Mouse (Mus musculus) embryonic facial prominence, embryonic 13.5 days (tissue): ENCODE measurements around the gene Kiss1r. TPM values are rescaled to one million over a fixed set of nuclear protein-coding genes. Genes with fewer than 3 reads are reported as not detected.

Experiments
- ATAC-seq: fragments of 200-750 bp; cut with Nextera tagmentation; 2 replicates; pipeline ENCODE4 v1.8.0; 2017; ENCODE audit warnings: low read depth; ENCODE audit not compliant: insufficient number of reproducible peaks, insufficient read depth, low FRiP score, low TSS enrichment
- H3K27ac ChIP-seq: fragments of 300-500 bp; sonication (generic); 2 replicates; pipeline ENCODE4 v1.5.1; 2015; ENCODE audit warnings: moderate library complexity, mild to moderate bottlenecking, inconsistent platforms
- H3K27me3 ChIP-seq: fragments of 300-500 bp; sonication (generic); 2 replicates; pipeline ENCODE4 v1.6.1; 2015; ENCODE audit warnings: mild to moderate bottlenecking, inconsistent platforms
- H3K36me3 ChIP-seq: fragments of 300-500 bp; sonication (generic); 2 replicates; pipeline ENCODE4 v1.6.1; 2015; ENCODE audit warnings: mild to moderate bottlenecking, inconsistent platforms
- H3K4me1 ChIP-seq: fragments of 300-500 bp; sonication (generic); 2 replicates; pipeline ENCODE4 v1.6.1; 2015; ENCODE audit warnings: inconsistent platforms
- H3K4me2 ChIP-seq: fragments of 300-500 bp; sonication (generic); 2 replicates; pipeline ENCODE4 v1.6.1; 2015; ENCODE audit warnings: moderate library complexity, mild to moderate bottlenecking, inconsistent platforms
- H3K4me3 ChIP-seq: fragments of 300-500 bp; sonication (generic); 2 replicates; pipeline ENCODE4 v1.5.1; 2015; ENCODE audit warnings: mild to moderate bottlenecking, inconsistent platforms
- H3K9ac ChIP-seq: fragments of 300-500 bp; sonication (generic); 2 replicates; pipeline ENCODE4 v1.6.1; 2015; ENCODE audit warnings: mild to moderate bottlenecking, inconsistent platforms
- H3K9me3 ChIP-seq: fragments of 300-500 bp; sonication (generic); 2 replicates; pipeline ENCODE4 v1.6.1; 2016; ENCODE audit warnings: inconsistent platforms
- WGBS: fragments of 180-500 bp; shearing (Covaris S2); methylation state at CpG from one replicate; pipeline ENCODE4 v1.1.7; 2015; ENCODE audit warnings: mixed read lengths; 5-methylcytosine and 5-hydroxymethylcytosine counted together
- polyA plus RNA-seq: library from polyadenylated mRNA; unstranded; fragments of >200 nt; fragmentation: Nextera tagmentation; extraction: Ambion mirVana; gene quantifications from 2 replicates; pipeline ENCODE4 v1.2.1, GENCODE M21; 2015

The Kiss1r gene
- polyA plus RNA-seq, 1 experiment from 2014 or later: 1.3 TPM

DNA sequence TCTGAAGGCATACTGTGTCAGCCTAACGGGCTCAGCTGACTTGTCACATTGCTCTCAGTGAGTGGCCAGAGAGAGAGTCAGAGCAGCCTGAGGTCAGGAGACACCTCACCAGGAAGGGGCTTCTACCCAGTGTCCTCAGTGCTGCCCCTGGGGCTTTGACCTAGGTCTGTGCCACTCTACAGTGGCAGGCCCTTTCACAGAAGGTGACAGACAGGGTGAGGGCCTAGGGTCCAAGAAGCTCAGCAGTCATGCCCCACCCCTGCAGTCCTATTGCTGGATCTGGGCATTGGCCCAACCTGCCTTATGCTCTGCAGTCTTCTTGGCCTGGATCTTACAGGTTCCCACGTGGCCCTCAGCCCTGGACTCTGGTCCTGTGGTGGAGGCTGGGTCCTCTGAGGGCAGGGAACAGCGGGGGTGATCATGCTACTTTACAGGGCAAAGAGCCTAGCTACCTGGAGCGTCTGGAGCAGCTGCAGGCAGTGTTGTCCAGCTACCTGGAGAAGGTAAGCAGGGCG, 50.2 kb downstream of the Kiss1r start:
- Histone ChIP-seq H3K9me3 (no peaks in the 10 kb centered on the region), H3K4me2 (no peak overlapping the region), H3K4me1 (peaks cover 18% of the 10 kb centered on the region), H3K27ac (no peak overlapping the region), H3K36me3 (peaks cover 68% of the 10 kb centered on the region), H3K27me3 (peaks cover 14% of the 10 kb centered on the region), H3K4me3 (no peak overlapping the region), H3K9ac (no peak overlapping the region)
- 90% methylated on average over 5 of the region's 5 CpGs for WGBS
- no peak for ATAC-seq

DNA sequence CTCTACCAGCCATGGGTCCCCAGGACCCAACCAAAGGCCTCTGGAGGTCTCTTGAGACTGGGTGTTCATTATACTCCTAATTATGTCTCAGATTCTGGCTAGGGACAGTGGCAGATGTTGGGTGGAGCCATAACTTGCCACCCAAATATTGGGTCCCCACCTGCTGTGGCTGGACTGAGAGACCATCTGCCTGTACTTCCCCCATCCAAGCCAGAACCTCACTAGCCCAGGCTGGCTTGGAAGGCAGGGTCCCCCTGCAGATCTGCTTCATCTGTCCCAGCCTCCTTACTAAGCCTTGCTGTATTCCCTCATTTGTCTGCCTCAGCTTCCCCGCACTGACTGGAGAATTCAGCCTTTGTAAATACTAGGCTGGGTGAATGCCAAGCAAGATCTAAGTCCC, 51.4 kb downstream of the Kiss1r start:
- Histone ChIP-seq H3K27ac (no peak overlapping the region), H3K4me3 (no peak overlapping the region), H3K4me2 (no peak overlapping the region), H3K36me3 (peaks cover 59% of the 10 kb centered on the region), H3K27me3 (peaks cover 15% of the 10 kb centered on the region), H3K4me1 (peaks cover 18% of the 10 kb centered on the region), H3K9ac (no peak overlapping the region), H3K9me3 (no peaks in the 10 kb centered on the region)
- ATAC-seq: no peak
- WGBS: 81% methylated on average over 1 of the region's 1 CpGs

DNA sequence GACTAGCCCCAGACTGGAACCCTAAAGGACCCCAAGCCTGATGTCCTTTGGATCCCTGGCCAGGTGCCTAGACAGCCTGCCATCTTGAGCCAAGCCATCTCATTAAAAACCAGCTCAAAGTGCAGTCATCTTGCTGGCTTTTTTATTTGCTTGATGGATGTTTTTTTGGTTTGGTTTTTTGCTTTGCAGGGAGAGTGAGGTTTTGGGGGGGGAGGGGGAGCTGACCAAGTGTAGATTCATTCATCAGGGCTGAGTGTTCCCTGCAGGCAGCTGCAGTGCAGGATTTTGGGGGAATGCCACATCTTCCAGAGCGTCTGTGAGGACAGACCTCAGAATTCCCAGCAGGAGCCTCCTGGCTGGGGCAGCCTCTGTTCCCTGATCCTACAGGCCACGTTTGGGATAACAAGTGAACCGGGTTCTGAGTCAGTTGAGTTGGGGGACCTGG, 52.4 kb downstream of the Kiss1r start:
- Histone ChIP-seq H3K9me3 (no peaks in the 10 kb centered on the region), H3K36me3 (peaks cover 59% of the 10 kb centered on the region)

DNA sequence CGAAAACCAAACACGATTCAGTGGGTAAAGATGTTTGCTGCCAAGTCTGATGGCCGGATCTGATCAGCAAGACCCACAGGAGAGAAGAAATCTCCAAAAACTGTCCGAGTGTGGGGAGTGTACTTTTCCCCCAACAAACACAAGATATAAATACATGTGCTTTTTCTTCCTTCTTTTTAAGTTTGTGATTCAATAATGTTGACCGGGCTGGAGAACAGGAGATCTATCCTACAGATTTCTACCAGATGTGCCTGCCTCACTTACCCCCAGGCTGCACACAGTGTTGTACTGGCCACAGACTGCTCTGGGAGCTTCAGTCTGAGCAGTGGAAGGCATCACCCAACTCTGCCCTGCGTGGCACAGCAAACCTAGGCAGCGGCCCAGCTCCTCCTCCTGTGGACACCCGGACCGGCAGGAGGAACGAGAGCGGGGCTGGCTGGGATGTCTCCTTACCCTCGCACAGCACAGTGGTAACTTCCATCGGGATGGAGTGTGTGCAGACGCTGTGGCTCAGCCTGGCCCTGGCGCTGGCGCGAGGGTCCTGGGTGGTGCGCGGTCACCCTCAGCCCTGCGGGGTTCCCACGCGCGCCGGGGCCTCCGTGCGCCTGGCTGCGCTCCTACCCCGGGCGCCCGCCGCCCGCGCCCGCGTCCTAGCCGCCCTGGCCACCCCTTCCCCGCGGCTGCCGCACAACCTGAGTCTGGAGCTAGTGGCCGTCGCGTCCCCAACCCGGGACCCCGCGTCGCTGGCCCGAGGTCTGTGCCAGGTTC, 53.8 kb downstream of the Kiss1r start, which contains the start of gene Grin3b:
Gene Grin3b (plus strand): TSS at position 301 of the 768 bp plus-strand sequence.
- 5% methylated on average over 39 of the region's 47 CpGs for WGBS
- no peaks in the 10 kb centered on the region for H3K9me3 ChIP-seq
- H3K4me2 ChIP-seq: peak within 1 kb of the TSS; percentile 98
- peaks cover 15% of the 10 kb centered on the region for H3K27me3 ChIP-seq
- no peak for ATAC-seq
- H3K9ac ChIP-seq: peak within 1 kb of the TSS; percentile 83
- H3K27ac ChIP-seq: peak within 1 kb of the TSS; percentile 48
- peak within 1 kb of the TSS; percentile 63 for H3K4me3 ChIP-seq
- peaks cover 18% of the 10 kb centered on the region for H3K4me1 ChIP-seq
- H3K36me3 ChIP-seq: peaks cover 58% of the 10 kb centered on the region

More for the DNA sequence above, 52.4 kb downstream of the Kiss1r start:
- H3K9ac ChIP-seq: no peak overlapping the region
- H3K4me1 ChIP-seq: peaks cover 18% of the 10 kb centered on the region
- no peak overlapping the region for H3K4me3 ChIP-seq
- no peak overlapping the region for H3K4me2 ChIP-seq
- no peak overlapping the region for H3K27ac ChIP-seq
- 15% methylated on average over 3 of the region's 3 CpGs for WGBS
- H3K27me3 ChIP-seq: peaks cover 15% of the 10 kb centered on the region
- ATAC-seq: no peak

DNA sequence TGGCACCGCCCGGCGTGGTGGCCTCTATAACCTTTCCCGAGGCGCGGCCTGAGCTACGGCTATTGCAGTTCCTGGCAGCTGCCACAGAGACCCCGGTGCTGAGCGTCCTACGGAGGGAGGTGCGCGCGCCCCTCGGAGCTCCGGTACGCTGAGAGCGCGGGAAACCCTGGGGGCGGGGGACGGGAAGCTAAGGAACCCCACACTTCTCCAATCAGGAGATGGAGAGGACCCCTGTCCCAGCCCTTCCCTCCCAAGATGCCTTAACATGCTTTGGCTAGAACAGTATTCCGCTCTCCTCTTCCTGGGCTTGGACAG, 54.4 kb downstream of the Kiss1r start:
- peaks cover 18% of the 10 kb centered on the region for H3K4me1 ChIP-seq
- H3K36me3 ChIP-seq: peaks cover 58% of the 10 kb centered on the region
- H3K27ac ChIP-seq: peak overlapping the region; percentile 48
- ATAC-seq: no peak
- H3K9ac ChIP-seq: peak overlapping the region; percentile 83
- peak overlapping the region; percentile 63 for H3K4me3 ChIP-seq
- peak overlapping the region; percentile 98 for H3K4me2 ChIP-seq
- no peaks in the 10 kb centered on the region for H3K9me3 ChIP-seq
- 2% methylated on average over 21 of the region's 21 CpGs for WGBS
- H3K27me3 ChIP-seq: peaks cover 15% of the 10 kb centered on the region

Other genes starting within 250 kb of the Kiss1r start
- gene Tpgs1, start 247.6 kb upstream of the Kiss1r start, polyA plus RNA-seq: 58.1 and 62.1 TPM in 2 replicates
- 102 and 106 TPM in 2 replicates for gene Cdc34, start 234.8 kb upstream of the Kiss1r start, polyA plus RNA-seq
- gene Gzmm, start 228.0 kb upstream of the Kiss1r start, polyA plus RNA-seq: 0.81 and 0.84 TPM in 2 replicates
- 703 and 715 TPM in 2 replicates for gene Bsg, start 212.5 kb upstream of the Kiss1r start, polyA plus RNA-seq
- 0.10 and 0.12 TPM in 2 replicates for gene Hcn2, start 200.3 kb upstream of the Kiss1r start, polyA plus RNA-seq
- 42.8 and 50.9 TPM in 2 replicates for gene Polrmt, start 170.4 kb upstream of the Kiss1r start, polyA plus RNA-seq
- gene Fgf22, start 161.9 kb upstream of the Kiss1r start, polyA plus RNA-seq: 0.54 and 0.80 TPM in 2 replicates
- 79.2 and 96.5 TPM in 2 replicates for gene Rnf126, start 150.0 kb upstream of the Kiss1r start, polyA plus RNA-seq
- 7.5 and 8.3 TPM in 2 replicates for gene Fstl3, start 139.7 kb upstream of the Kiss1r start, polyA plus RNA-seq
- not detected in 2 replicates for gene Prss57, start 126.0 kb upstream of the Kiss1r start, polyA plus RNA-seq
- gene Palm, start 123.4 kb upstream of the Kiss1r start, polyA plus RNA-seq: 105 and 112 TPM in 2 replicates
- 2.5 and 5.2 TPM in 2 replicates for gene Misp, start 96.0 kb upstream of the Kiss1r start, polyA plus RNA-seq
- 386 and 390 TPM in 2 replicates for gene Ptbp1, start 62.5 kb upstream of the Kiss1r start, polyA plus RNA-seq
- gene Prtn3, start 42.5 kb upstream of the Kiss1r start, polyA plus RNA-seq: 7.3 and 8.5 TPM in 2 replicates
- gene Plppr3, start 42.3 kb upstream of the Kiss1r start, polyA plus RNA-seq: 126 and 138 TPM in 2 replicates
- 1.9 TPM in 1 of 2 replicates, not detected in the other for gene Elane, start 30.7 kb upstream of the Kiss1r start, polyA plus RNA-seq
- gene Cfd, start 26.1 kb upstream of the Kiss1r start, polyA plus RNA-seq: not detected in 2 replicates
- 47.6 and 49.3 TPM in 2 replicates for gene Med16, start 8.0 kb upstream of the Kiss1r start, polyA plus RNA-seq
- 8.1 and 29.9 TPM in 2 replicates for gene Gm26602, start 6.1 kb upstream of the Kiss1r start, polyA plus RNA-seq
- 190 and 206 TPM in 2 replicates for gene R3hdm4, start 4.2 kb downstream of the Kiss1r start, polyA plus RNA-seq
- 5.3 and 6.9 TPM in 2 replicates for gene Arid3a, start 10.1 kb downstream of the Kiss1r start, polyA plus RNA-seq
- gene Wdr18, start 43.2 kb downstream of the Kiss1r start, polyA plus RNA-seq: 97.7 and 106 TPM in 2 replicates
- 0.52 and 0.83 TPM in 2 replicates for gene Grin3b, start 53.7 kb downstream of the Kiss1r start, polyA plus RNA-seq
- 15.4 and 17.0 TPM in 2 replicates for gene Tmem259, start 67.4 kb downstream of the Kiss1r start, polyA plus RNA-seq
- gene Cnn2, start 71.6 kb downstream of the Kiss1r start, polyA plus RNA-seq: 298 and 319 TPM in 2 replicates
- 2.2 and 2.6 TPM in 2 replicates for gene Abca7, start 79.5 kb downstream of the Kiss1r start, polyA plus RNA-seq
- 3.9 and 4.6 TPM in 2 replicates for gene Arhgap45, start 99.7 kb downstream of the Kiss1r start, polyA plus RNA-seq
- 247 and 265 TPM in 2 replicates for gene Polr2e, start 122.8 kb downstream of the Kiss1r start, polyA plus RNA-seq
- 445 and 488 TPM in 2 replicates for gene Gpx4, start 130.2 kb downstream of the Kiss1r start, polyA plus RNA-seq
- gene Sbno2, start 188.6 kb downstream of the Kiss1r start, polyA plus RNA-seq: 15.8 and 16.1 TPM in 2 replicates
- 18.5 and 19.0 TPM in 2 replicates for gene Stk11, start 198.8 kb downstream of the Kiss1r start, polyA plus RNA-seq
- gene Atp5d, start 221.7 kb downstream of the Kiss1r start, polyA plus RNA-seq: 491 and 513 TPM in 2 replicates
- 6.8 and 9.8 TPM in 2 replicates for gene Cbarp, start 223.9 kb downstream of the Kiss1r start, polyA plus RNA-seq
- 21.2 and 25.7 TPM in 2 replicates for gene Midn, start 231.3 kb downstream of the Kiss1r start, polyA plus RNA-seq
- gene Cirbp, start 249.0 kb downstream of the Kiss1r start, polyA plus RNA-seq: 142 and 162 TPM in 2 replicates